Mouse (Mus musculus) ES-E14 (cell line): Measurements from ENCODE around the gene Klhl12.
"Not testable (repeated sequence)": the region's sequence is repeated elsewhere in the genome, so short reads cannot be mapped to it uniquely, and the experiment has no call there.

Source experiments
- CHD2 ChIP-seq: IDR thresholded peaks from 2 replicates; pipeline ENCODE4 v1.6.1; 2014; ENCODE audit warnings: mild to moderate bottlenecking, low read depth, low read length, inconsistent platforms
- HCFC1 ChIP-seq: IDR thresholded peaks from 2 replicates; pipeline ENCODE4 v1.6.1; 2012; ENCODE audit warnings: low read length, inconsistent platforms, borderline replicate concordance; ENCODE audit not compliant: insufficient read depth
- ZC3H11A ChIP-seq: IDR thresholded peaks from 2 replicates; pipeline ENCODE4 v1.6.1; 2012; ENCODE audit warnings: low read depth, mild to moderate bottlenecking, inconsistent platforms, low read length, borderline replicate concordance
- ZNF384 ChIP-seq: IDR thresholded peaks from 2 replicates; pipeline ENCODE4 v1.6.1; 2012; ENCODE audit warnings: low read depth, low read length, inconsistent platforms

DNA sequence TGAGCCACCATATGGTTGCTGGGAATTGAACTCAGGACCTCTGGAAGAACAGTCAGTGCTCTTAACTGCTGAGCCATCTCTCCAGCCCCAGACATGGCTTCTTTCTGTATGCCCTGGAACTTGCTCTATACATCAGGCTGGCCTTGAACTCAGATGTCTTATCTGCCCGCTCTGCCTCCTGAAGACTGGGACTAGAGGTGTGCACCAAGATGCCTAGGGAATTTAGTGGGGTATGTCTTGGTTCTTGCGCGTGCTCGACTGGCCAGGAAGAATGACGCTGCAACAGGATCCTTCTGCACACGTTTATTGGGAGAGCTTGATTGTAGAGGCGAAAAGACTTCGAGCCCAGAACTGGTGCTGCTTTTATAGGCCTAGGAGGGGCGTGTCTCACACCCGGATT lies 13.6 kb upstream of the Klhl12 start:
- not testable (repeated sequence) for TF ChIP-seq ZNF384, ZC3H11A, CHD2, HCFC1
